Mouse (Mus musculus) liver, adult 2 months (tissue): ENCODE data around the gene Ypel2. TPM values are rescaled to one million over a fixed set of nuclear protein-coding genes. Genes with fewer than 3 reads are reported as not detected.

Experiments used
- DNase-seq: peaks from one replicate; pipeline ENCODE4 v3.0.0-alpha.2; 2011; ENCODE audit warnings: low read depth, low spot score; ENCODE audit errors: extremely low read depth
- H3K27ac ChIP-seq: fragments of 200-500 bp; replicated peaks from 2 replicates; pipeline ENCODE4 v1.5.1; 2012; ENCODE audit warnings: low read depth, mild to moderate bottlenecking, control low read depth, inconsistent platforms, low read length; ENCODE audit not compliant: insufficient read depth
- H3K27me3 ChIP-seq: fragments of 200-500 bp; 2 replicates; pipeline ENCODE4 v1.6.1; 2012; ENCODE audit warnings: mild to moderate bottlenecking, moderate library complexity, low read length, inconsistent platforms; ENCODE audit not compliant: control insufficient read depth, insufficient read depth
- H3K36me3 ChIP-seq: fragments of 200-500 bp; 2 replicates; pipeline ENCODE4 v1.6.1; 2012; ENCODE audit warnings: low read length, inconsistent platforms; ENCODE audit not compliant: control insufficient read depth, insufficient read depth
- H3K4me1 ChIP-seq: fragments of 200-500 bp; 2 replicates; pipeline ENCODE4 v1.6.1; 2011; ENCODE audit warnings: low read length; ENCODE audit not compliant: control insufficient read depth, insufficient read depth
- H3K4me3 ChIP-seq: fragments of 200-500 bp; 2 replicates; pipeline ENCODE4 v1.5.1; 2011; ENCODE audit warnings: low read depth, mild to moderate bottlenecking, control low read depth, low read length, moderate library complexity; ENCODE audit not compliant: insufficient read depth
- H3K79me2 ChIP-seq: fragments of 200-500 bp; 2 replicates; pipeline ENCODE4 v1.6.1; 2012; ENCODE audit warnings: inconsistent platforms, mild to moderate bottlenecking, low read length, moderate library complexity; ENCODE audit not compliant: control insufficient read depth, insufficient read depth
- H3K9ac ChIP-seq: fragments of 200-500 bp; 2 replicates; pipeline ENCODE4 v1.6.1; 2012; ENCODE audit warnings: low read depth, mild to moderate bottlenecking, control low read depth, inconsistent platforms, low read length
- CTCF ChIP-seq: fragments of 200-500 bp; IDR thresholded peaks from 2 replicates; pipeline ENCODE4 v1.5.1; 2011; ENCODE audit warnings: low read depth, low read length, control low read depth
- POLR2A ChIP-seq: fragments of 200-500 bp; IDR thresholded peaks from 2 replicates; pipeline ENCODE4 v1.6.1; 2011; ENCODE audit warnings: low read length, control low read depth; ENCODE audit not compliant: insufficient read depth; ENCODE audit errors: extremely low read depth
- WGBS: fragments of 180-500 bp; shearing (Covaris S2); methylation state at CpG from one replicate; pipeline ENCODE4 v1.1.7; 2018; 5-methylcytosine and 5-hydroxymethylcytosine counted together
- polyA plus RNA-seq: library from polyadenylated mRNA; depleted of rRNA; stranded (reverse); fragments of >200 nt; gene quantifications from 2 replicates; pipeline ENCODE4 v1.2.3, GENCODE M21; 2012
- total RNA-seq: library from RNA; depleted of rRNA; stranded (reverse); fragments of >200 nt; gene quantifications from 2 replicates; pipeline ENCODE4 v1.2.3, GENCODE M21; 2014

Gene Ypel2
- total and polyA plus RNA-seq, 2 experiments = 5.1 to 6.2 TPM

DNA sequence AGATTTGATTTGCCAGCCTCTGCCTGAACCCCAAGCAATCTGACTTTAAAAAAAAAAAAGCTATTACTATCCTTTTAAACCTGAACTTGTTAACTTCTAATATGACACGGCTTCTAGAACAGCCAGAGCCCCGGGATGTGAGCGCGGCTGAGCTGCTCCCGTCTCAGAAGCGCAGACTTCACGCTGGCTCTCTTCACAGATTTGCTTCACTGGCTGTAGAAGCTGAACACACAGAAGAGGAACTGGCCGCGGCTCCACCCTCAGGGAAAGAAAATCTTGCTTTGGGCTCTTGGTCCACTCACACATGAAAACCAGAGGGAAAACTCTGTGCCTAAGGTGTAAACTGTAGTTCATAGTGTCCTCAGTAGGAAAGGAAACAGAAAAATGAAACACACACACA lies 56.6 kb downstream of the Ypel2 start:
- H3K4me1 ChIP-seq = peaks cover 16% of the 10 kb centered on the region
- H3K9ac ChIP-seq = no peak overlapping the region
- no peak overlapping the region for H3K4me3 ChIP-seq
- no peaks in the 10 kb centered on the region for H3K79me2 ChIP-seq
- TF ChIP-seq POLR2A (no peak), CTCF (no peak)
- H3K36me3 ChIP-seq = peaks cover 12% of the 10 kb centered on the region; the same call in 1 of the 2 replicates
- no peaks in the 10 kb centered on the region for H3K27me3 ChIP-seq
- 87% methylated on average over 9 of the region's 9 CpGs for WGBS
- no peak for DNase-seq
- no peak overlapping the region for H3K27ac ChIP-seq

DNA sequence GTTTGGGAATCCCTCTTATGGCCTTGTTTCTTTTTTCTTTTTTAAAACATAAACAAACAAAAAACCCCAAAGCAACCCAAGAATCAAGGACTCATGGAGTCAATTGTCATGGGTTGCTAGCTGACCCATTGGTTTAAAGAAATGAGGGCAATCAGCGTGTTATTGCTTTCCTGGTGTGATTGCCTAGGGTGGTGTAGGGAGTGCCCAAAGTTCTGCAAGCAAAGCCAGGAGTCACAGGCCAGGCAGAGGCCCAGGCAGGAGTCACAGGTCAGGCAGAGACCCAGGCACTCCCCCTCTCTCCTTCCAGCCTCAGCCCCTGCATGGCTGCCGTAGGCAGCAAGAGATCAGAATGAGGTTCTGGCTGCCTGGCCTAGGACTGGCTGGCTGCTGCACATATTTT lies 58.6 kb downstream of the Ypel2 start:
- no peak overlapping the region for H3K4me3 ChIP-seq
- H3K27me3 ChIP-seq = no peaks in the 10 kb centered on the region
- H3K36me3 ChIP-seq = peaks cover 3% of the 10 kb centered on the region; the same call in 1 of the 2 replicates
- no peak overlapping the region for H3K9ac ChIP-seq
- peak; percentile 56 for DNase-seq
- no peak overlapping the region for H3K27ac ChIP-seq
- no peak for TF ChIP-seq POLR2A
- TF ChIP-seq CTCF = no peak
- peaks cover 17% of the 10 kb centered on the region for H3K4me1 ChIP-seq
- 25% methylated on average over 2 of the region's 2 CpGs for WGBS
- no peaks in the 10 kb centered on the region for H3K79me2 ChIP-seq

GRCm38 (mm10) chr11:86932201-86932600 lies 61.3 kb downstream of the Ypel2 start:
- Histone ChIP-seq H3K27me3 (no peaks in the 10 kb centered on the region), H3K36me3 (no peaks in the 10 kb centered on the region), H3K4me3 (no peak overlapping the region), H3K9ac (no peak overlapping the region), H3K4me1 (peaks cover 15% of the 10 kb centered on the region), H3K27ac (peak overlapping the region; percentile 18; the same call in 1 of the 2 replicates), H3K79me2 (no peaks in the 10 kb centered on the region)
- 18% methylated on average over 2 of the region's 2 CpGs for WGBS
- peak; percentile 98 for DNase-seq
- TF ChIP-seq CTCF (no peak), POLR2A (no peak)

- 75% methylated on average over 10 of the region's 10 CpGs for WGBS
Observed at GRCm38 (mm10) chr11:86930636-86931180, 62.8 kb downstream of the Ypel2 start.

DNA sequence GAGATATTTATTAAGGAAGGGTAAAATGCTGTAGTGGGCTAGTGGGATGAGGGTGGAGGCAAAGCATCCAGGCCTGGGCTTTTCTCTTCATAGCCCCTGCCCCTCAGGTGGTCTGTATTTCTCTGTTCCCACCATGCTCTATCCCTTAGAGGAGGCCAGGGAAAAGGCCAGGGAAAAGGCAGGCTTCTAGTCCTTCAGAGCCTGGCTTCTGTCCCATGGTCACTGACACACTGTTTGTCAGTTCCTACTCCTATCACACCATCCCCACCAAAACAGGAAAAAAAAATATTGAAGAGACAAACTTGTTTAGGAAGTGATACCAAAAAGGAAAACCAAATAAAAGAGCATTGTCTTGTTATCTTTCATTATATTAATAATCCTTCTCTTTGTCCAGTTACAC lies 63.5 kb downstream of the Ypel2 start:
- Histone ChIP-seq H3K4me3 (no peak overlapping the region), H3K27me3 (no peaks in the 10 kb centered on the region), H3K4me1 (peaks cover 11% of the 10 kb centered on the region), H3K27ac (no peak overlapping the region), H3K9ac (no peak overlapping the region), H3K79me2 (no peaks in the 10 kb centered on the region), H3K36me3 (no peaks in the 10 kb centered on the region)
- TF ChIP-seq CTCF (no peak), POLR2A (no peak)
- DNase-seq = no peak

More at GRCm38 (mm10) chr11:86930636-86931180, 62.8 kb downstream of the Ypel2 start:
- H3K9ac ChIP-seq = no peak overlapping the region
- H3K36me3 ChIP-seq = no peaks in the 10 kb centered on the region
- no peaks in the 10 kb centered on the region for H3K79me2 ChIP-seq
- DNase-seq = no peak
- H3K27me3 ChIP-seq = no peaks in the 10 kb centered on the region
- TF ChIP-seq CTCF (no peak), POLR2A (no peak)
- H3K4me1 ChIP-seq = peaks cover 15% of the 10 kb centered on the region
- H3K4me3 ChIP-seq = no peak overlapping the region
- H3K27ac ChIP-seq = no peak overlapping the region

- H3K4me3 ChIP-seq = no peak overlapping the region
- no peaks in the 10 kb centered on the region for H3K27me3 ChIP-seq
- H3K36me3 ChIP-seq = no peaks in the 10 kb centered on the region
- peaks cover 9% of the 10 kb centered on the region for H3K4me1 ChIP-seq
- 62% methylated on average over 4 of the region's 4 CpGs for WGBS
- no peak overlapping the region for H3K9ac ChIP-seq
- no peak overlapping the region for H3K27ac ChIP-seq
- no peak for DNase-seq
- TF ChIP-seq CTCF (no peak), POLR2A (no peak)
- no peaks in the 10 kb centered on the region for H3K79me2 ChIP-seq
Observed at GRCm38 (mm10) chr11:86929531-86929930, 64.0 kb downstream of the Ypel2 start.
